Mouse (Mus musculus) midbrain, embryonic 16.5 days (tissue): Measurements from ENCODE around the gene Golgb1. TPM values are rescaled to one million over a fixed set of nuclear protein-coding genes. Genes with fewer than 3 reads are reported as not detected.
"Not testable (repeated sequence)": the region's sequence is repeated elsewhere in the genome, so short reads cannot be mapped to it uniquely, and the experiment has no call there.

Experiments used
- ATAC-seq: fragments of 200-750 bp; cut with Nextera tagmentation; 2 replicates; pipeline ENCODE4 v1.8.0; 2017; ENCODE audit warnings: moderate TSS enrichment
- H3K27ac ChIP-seq: fragments of 300-500 bp; sonication (generic); 2 replicates; pipeline ENCODE4 v1.5.1; 2014; ENCODE audit warnings: mild to moderate bottlenecking, low read length, mixed read lengths
- H3K27me3 ChIP-seq: fragments of 300-500 bp; sonication (generic); 2 replicates; pipeline ENCODE4 v1.6.1; 2014; ENCODE audit warnings: low read depth, low read length, mixed read lengths; ENCODE audit not compliant: control insufficient read depth, insufficient read depth
- H3K36me3 ChIP-seq: fragments of 300-500 bp; sonication (generic); 2 replicates; pipeline ENCODE4 v1.6.1; 2014; ENCODE audit warnings: mild to moderate bottlenecking, low read length, moderate library complexity, mixed read lengths; ENCODE audit not compliant: control insufficient read depth, insufficient read depth
- H3K4me1 ChIP-seq: fragments of 300-500 bp; sonication (generic); 2 replicates; pipeline ENCODE4 v1.6.1; 2014; ENCODE audit warnings: mild to moderate bottlenecking, low read length, mixed read lengths; ENCODE audit not compliant: control insufficient read depth, insufficient read depth
- H3K4me2 ChIP-seq: fragments of 300-500 bp; sonication (generic); 2 replicates; pipeline ENCODE4 v1.6.1; 2014; ENCODE audit warnings: mild to moderate bottlenecking, low read length, mixed read lengths
- H3K4me3 ChIP-seq: fragments of 300-500 bp; sonication (generic); 2 replicates; pipeline ENCODE4 v1.5.1; 2014; ENCODE audit warnings: low read depth, mild to moderate bottlenecking, low read length, moderate library complexity, mixed read lengths
- H3K9ac ChIP-seq: fragments of 300-500 bp; sonication (generic); 2 replicates; pipeline ENCODE4 v1.6.1; 2014; ENCODE audit warnings: low read depth, low read length, mixed read lengths
- H3K9me3 ChIP-seq: fragments of 300-500 bp; sonication (generic); replicated peaks from 2 replicates; pipeline ENCODE4 v1.6.1; 2014; ENCODE audit warnings: mild to moderate bottlenecking, low read length, mixed read lengths; ENCODE audit not compliant: control insufficient read depth, poor library complexity, severe bottlenecking
- WGBS: fragments of 180-500 bp; shearing (Covaris S2); extraction: QIAGEN DNeasy Blood & Tissue Kit; methylation state at CpG from one replicate; pipeline ENCODE4 v1.1.7; 2014; 5-methylcytosine and 5-hydroxymethylcytosine counted together
- polyA plus RNA-seq: library from polyadenylated mRNA; unstranded; fragments of >200 nt; fragmentation: Nextera tagmentation; extraction: Ambion mirVana; gene quantifications from 2 replicates; pipeline ENCODE4 v1.2.1, GENCODE M21; 2015

The Golgb1 gene
- polyA plus RNA-seq, result 75.2 and 81.9 TPM in 2 replicates

DNA sequence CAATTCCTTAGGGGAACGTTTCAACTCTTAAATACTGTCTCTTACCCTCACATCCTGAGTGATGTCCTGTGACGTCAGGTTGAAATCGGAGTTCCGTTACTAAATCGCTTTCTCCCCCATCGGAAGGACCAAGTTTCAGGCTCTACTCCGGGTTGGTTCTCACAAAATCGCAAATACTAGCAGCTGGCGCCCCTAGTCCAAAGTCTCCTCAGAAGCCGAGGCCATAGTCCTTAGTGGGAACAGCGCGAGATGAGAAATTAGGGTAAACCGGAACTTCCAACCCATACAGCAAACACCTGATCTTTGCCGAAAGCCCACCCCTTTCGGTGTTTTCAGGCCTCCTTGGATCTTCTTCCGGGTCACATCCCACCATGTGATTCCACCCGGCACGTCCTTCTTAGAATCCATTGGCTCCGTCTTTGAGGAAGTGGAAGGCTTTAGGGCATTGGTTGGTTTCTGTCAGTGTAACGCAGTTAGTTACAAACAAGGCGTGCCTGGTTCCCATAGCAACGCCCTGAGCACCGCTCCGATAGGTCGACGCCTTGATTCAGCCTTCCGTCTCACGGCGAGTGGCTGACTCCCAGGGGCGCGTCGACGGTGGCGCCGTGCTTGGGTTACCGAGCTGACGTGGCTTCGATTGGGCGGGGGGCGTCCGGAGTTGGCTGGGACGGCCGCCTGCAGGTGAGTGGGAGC lies at the start of gene Golgb1, which contains the start of gene Eaf2:
TSS of gene Golgb1 (plus strand) at position 558 of the 693 bp plus-strand sequence.
TSS of gene Eaf2 (minus strand) at position 421 of the 693 bp plus-strand sequence.
- under 1% methylated on average over 43 of the region's 43 CpGs for WGBS
- H3K9me3 ChIP-seq, result no peaks in the 10 kb centered on the region
- H3K4me3 ChIP-seq, result peak within 1 kb of the TSS; percentile 67
- H3K27ac ChIP-seq, result peak within 1 kb of the TSS; percentile 83
- ATAC-seq, result peak; percentile 100
- no peaks in the 10 kb centered on the region for H3K27me3 ChIP-seq
- peaks cover 19% of the 10 kb centered on the region for H3K4me1 ChIP-seq
- H3K36me3 ChIP-seq, result peaks cover 6% of the 10 kb centered on the region
- peak within 1 kb of the TSS; percentile 81 for H3K4me2 ChIP-seq
- H3K9ac ChIP-seq, result peak within 1 kb of the TSS; percentile 79

- 2% methylated on average over 11 of the region's 11 CpGs for WGBS
- H3K36me3 ChIP-seq, result no peaks in the 10 kb centered on the region
- H3K27me3 ChIP-seq, result peaks cover 3% of the 10 kb centered on the region; the same call in 1 of the 2 replicates
- no peak overlapping the region for H3K27ac ChIP-seq
- H3K9ac ChIP-seq, result peak overlapping the region; percentile 91; the same call in 1 of the 2 replicates
- peak; percentile 50; the same call in 1 of the 2 replicates for ATAC-seq
- H3K4me1 ChIP-seq, result peaks cover 18% of the 10 kb centered on the region
- H3K4me3 ChIP-seq, result peak overlapping the region; percentile 82
- peak overlapping the region; percentile 63 for H3K4me2 ChIP-seq
- H3K9me3 ChIP-seq, result no peaks in the 10 kb centered on the region
Observed at GRCm38 (mm10) chr16:36827611-36828053, 47.3 kb upstream of the Golgb1 start.

GRCm38 (mm10) chr16:36828054-36828786 lies 46.7 kb upstream of the Golgb1 start, which contains the start of gene Iqcb1:
TSS of gene Iqcb1 (plus strand) at chr16:36828385.
- no peaks in the 10 kb centered on the region for H3K36me3 ChIP-seq
- H3K27me3 ChIP-seq, result peaks cover 3% of the 10 kb centered on the region; the same call in 1 of the 2 replicates
- no peaks in the 10 kb centered on the region for H3K9me3 ChIP-seq
- peaks cover 18% of the 10 kb centered on the region for H3K4me1 ChIP-seq
- H3K9ac ChIP-seq, result peak within 1 kb of the TSS; percentile 91
- ATAC-seq, result peak; percentile 99
- peak within 1 kb of the TSS; percentile 82 for H3K4me3 ChIP-seq
- WGBS, result under 1% methylated on average over 62 of the region's 64 CpGs
- peak within 1 kb of the TSS; percentile 63 for H3K4me2 ChIP-seq
- peak within 1 kb of the TSS; percentile 75 for H3K27ac ChIP-seq

- Histone ChIP-seq H3K9me3 (no peaks in the 10 kb centered on the region), H3K9ac (peak overlapping the region; percentile 91), H3K27ac (no peak overlapping the region; the same call in 1 of the 2 replicates), H3K36me3 (no peaks in the 10 kb centered on the region), H3K4me2 (peak overlapping the region; percentile 63), H3K4me1 (peaks cover 18% of the 10 kb centered on the region), H3K4me3 (peak overlapping the region; percentile 82), H3K27me3 (peaks cover 3% of the 10 kb centered on the region; the same call in 1 of the 2 replicates)
- WGBS, result 3% methylated on average over 11 of the region's 11 CpGs
- ATAC-seq, result peak; percentile 49
Observed at GRCm38 (mm10) chr16:36828820-36829219, 46.1 kb upstream of the Golgb1 start.

DNA sequence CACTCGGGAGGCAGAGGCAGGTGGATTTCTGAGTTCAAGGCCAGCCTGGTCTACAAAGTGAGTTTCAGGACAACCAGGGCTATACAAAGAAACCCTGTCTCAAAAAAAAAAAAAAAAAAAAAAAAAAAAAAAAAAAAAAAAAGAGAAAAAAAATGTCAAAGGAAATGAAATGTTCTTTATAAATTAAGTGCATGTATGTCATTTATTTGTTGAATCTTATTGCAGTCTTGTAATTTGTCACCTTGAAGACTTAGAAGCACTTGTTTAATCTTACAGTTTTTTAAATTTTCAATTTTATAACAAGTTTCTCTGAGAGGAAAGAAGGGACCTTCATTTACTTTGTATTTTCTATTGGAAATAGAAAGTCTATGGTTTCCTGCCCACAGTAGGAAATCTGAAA lies 28.0 kb upstream of the Golgb1 start:
- ATAC-seq, H3K36me3 ChIP-seq: not testable (repeated sequence)
- 100% methylated on average over 1 of the region's 1 CpGs for WGBS

DNA sequence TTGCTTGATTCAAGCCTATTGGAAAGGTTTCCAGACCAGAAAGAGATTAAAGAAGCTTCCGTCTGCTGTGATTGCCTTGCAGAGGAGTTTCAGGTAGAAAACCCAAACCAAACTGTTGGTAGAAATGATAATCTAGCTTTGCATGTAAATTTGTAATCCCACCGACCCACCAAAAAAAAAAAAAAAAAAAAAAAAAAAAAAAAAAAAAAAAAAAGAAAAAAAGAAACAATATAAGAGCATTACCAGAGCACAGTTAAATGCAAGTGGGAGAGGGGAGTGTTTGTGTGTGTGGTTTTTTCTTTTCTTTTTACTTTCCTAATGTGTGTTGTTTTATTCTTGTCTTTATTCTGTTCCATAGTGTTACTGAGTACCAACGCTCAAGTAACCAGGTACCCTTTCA lies 23.7 kb upstream of the Golgb1 start:
- no peak overlapping the region for H3K27ac ChIP-seq
- ATAC-seq, result no peak
- H3K9me3 ChIP-seq, result no peaks in the 10 kb centered on the region
- no peaks in the 10 kb centered on the region for H3K27me3 ChIP-seq
- H3K4me3 ChIP-seq, result no peak overlapping the region
- no peak overlapping the region for H3K9ac ChIP-seq
- H3K4me1 ChIP-seq, result no peaks in the 10 kb centered on the region
- peaks cover 2% of the 10 kb centered on the region; the same call in 1 of the 2 replicates for H3K36me3 ChIP-seq
- 96% methylated on average over 3 of the region's 3 CpGs for WGBS
- no peak overlapping the region for H3K4me2 ChIP-seq

More for the DNA sequence above, 28.0 kb upstream of the Golgb1 start:
- H3K4me2 ChIP-seq, H3K9me3 ChIP-seq, H3K27ac ChIP-seq, H3K4me3 ChIP-seq, H3K9ac ChIP-seq, H3K4me1 ChIP-seq, H3K27me3 ChIP-seq: not testable (repeated sequence)

- 97% methylated on average over 3 of the region's 3 CpGs for WGBS
- no peaks in the 10 kb centered on the region for H3K4me1 ChIP-seq
- H3K4me3 ChIP-seq, result no peak overlapping the region
- no peak for ATAC-seq
- H3K4me2 ChIP-seq, result no peak overlapping the region
- H3K27ac ChIP-seq, result no peak overlapping the region
- no peak overlapping the region for H3K9ac ChIP-seq
- no peaks in the 10 kb centered on the region for H3K9me3 ChIP-seq
- peaks cover 11% of the 10 kb centered on the region; the same call in 1 of the 2 replicates for H3K36me3 ChIP-seq
- no peaks in the 10 kb centered on the region for H3K27me3 ChIP-seq
Observed at GRCm38 (mm10) chr16:36863585-36863984, 11.4 kb upstream of the Golgb1 start.

DNA sequence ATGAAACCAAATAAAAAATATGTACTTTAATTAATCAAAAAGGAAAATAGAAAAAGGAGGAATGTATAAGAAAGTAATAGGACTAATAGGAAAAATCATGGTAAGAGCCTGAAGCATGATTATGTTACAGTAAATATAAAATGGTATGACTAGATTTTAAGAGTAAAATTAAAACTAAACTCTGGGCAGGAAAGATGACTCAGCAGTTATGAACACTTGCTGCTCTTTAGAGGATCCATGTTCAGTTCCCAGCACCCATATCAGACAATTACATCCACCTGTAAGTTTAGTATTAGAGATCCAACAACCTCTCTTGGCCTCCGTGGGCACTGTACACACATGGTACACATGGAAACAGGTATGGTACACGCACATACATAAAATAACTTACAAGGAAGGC lies 5.5 kb upstream of the Golgb1 start:
- H3K36me3 ChIP-seq, result peaks cover 10% of the 10 kb centered on the region
- H3K27me3 ChIP-seq, result no peaks in the 10 kb centered on the region
- peaks cover 6% of the 10 kb centered on the region for H3K4me1 ChIP-seq
- WGBS, result 97% methylated on average over 2 of the region's 2 CpGs
- ATAC-seq, result no peak
- H3K4me2 ChIP-seq, result no peak overlapping the region
- no peak overlapping the region for H3K9ac ChIP-seq
- H3K4me3 ChIP-seq, result no peak overlapping the region
- H3K9me3 ChIP-seq, result no peaks in the 10 kb centered on the region
- H3K27ac ChIP-seq, result no peak overlapping the region
